Mouse (Mus musculus): ENCODE data around the gene Gm13289. TPM values are rescaled to one million over a fixed set of nuclear protein-coding genes. Genes with fewer than 3 reads are reported as not detected.
"Not testable (repeated sequence)": the region's sequence is repeated elsewhere in the genome, so short reads cannot be mapped to it uniquely, and the experiment has no call there.

Gene Gm13289
- not detected in 2 replicates for polyA plus RNA-seq (2015; fragmentation: Nextera tagmentation; extraction: Ambion mirVana)

DNA sequence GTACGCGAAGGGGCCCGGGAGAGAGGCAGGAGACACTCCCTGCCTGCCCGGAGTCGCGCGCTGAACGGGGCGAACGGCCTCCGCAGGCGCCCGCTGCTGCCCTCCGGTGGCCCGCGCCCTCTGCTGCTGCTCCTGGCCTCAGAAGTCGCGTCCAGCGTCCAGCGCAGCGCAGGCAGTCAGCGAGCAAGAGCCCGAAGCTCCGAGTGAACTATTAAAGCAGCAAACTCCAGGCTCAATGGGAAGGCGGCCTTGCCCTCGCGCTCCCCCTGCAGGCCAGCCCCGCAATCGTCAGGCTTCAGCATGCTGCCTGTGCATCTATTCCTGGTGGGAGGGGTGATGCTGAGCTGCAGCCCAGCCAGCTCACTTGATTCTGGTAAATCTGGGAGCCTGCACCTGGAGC lies at the start of gene Gm13289:
Gene Gm13289, plus strand, starts transcription at position 301 of the 400 bp plus-strand sequence.
- no CpG with 5 or more reads among the region's 29 CpGs for WGBS
- not testable (repeated sequence) for H3K27ac ChIP-seq; H3K4me2 ChIP-seq (replicated peaks); H3K9ac ChIP-seq; H3K4me1 ChIP-seq; H3K36me3 ChIP-seq; H3K4me3 ChIP-seq; ATAC-seq (ENCODE audit: low FRiP score, low read depth); H3K9me3 ChIP-seq; H3K27me3 ChIP-seq

DNA sequence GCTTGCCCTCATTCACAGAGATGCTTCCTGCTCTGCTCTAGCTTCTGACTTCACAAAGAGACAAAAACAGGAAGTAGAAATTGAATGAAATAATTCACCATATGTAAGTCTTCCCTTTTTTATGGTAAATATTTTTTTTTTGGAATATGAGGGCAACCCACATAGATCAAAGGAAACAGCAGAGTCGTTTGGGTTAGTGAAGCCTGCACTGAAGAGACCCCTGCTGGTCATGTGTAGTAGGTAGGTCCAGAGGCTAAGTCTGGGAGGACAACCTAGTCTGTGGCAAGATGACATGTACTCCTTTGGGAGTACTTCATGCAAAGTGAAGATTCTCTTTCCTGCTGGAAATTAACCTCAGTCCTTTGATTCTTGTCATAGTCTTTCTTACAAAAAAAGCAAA lies 49.4 kb upstream of the Gm13289 start:
- Histone ChIP-seq H3K4me3 (no peak overlapping the region), H3K4me2 (replicated peaks) (no peak overlapping the region), H3K9me3 (no peaks in the 10 kb centered on the region), H3K4me1 (no peaks in the 10 kb centered on the region), H3K36me3 (no peaks in the 10 kb centered on the region), H3K9ac (no peak overlapping the region), H3K27me3 (no peaks in the 10 kb centered on the region), H3K27ac (no peak overlapping the region)
- no peak for ATAC-seq (ENCODE audit: low FRiP score, low read depth)
- WGBS = 0% methylated on average over 1 of the region's 1 CpGs

DNA sequence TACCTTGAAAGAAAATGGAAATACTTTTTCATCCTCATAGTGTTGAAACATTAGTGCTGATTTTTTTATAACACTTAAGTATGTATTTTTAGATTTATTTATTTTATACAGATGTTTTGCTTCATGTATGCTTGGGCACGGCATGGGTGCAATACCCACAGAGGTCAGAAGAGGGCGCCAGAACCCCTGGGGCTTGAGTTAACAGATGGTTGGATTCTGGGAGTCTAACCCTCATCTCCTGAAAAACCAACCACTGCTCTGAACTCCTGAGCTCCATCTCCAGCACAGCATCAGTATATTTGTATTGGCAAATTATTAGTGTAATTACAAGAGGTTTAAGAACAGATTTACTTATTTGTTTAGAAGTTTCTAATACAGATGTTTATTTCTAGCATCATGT lies 38.2 kb upstream of the Gm13289 start:
- ATAC-seq (ENCODE audit: low FRiP score, low read depth) = no peak
- Histone ChIP-seq H3K36me3 (no peaks in the 10 kb centered on the region), H3K9me3 (no peaks in the 10 kb centered on the region), H3K4me3 (no peak overlapping the region), H3K27ac (no peak overlapping the region), H3K27me3 (no peaks in the 10 kb centered on the region), H3K9ac (no peak overlapping the region), H3K4me1 (no peaks in the 10 kb centered on the region), H3K4me2 (replicated peaks) (no peak overlapping the region)
- 7% methylated on average over 2 of the region's 2 CpGs for WGBS

DNA sequence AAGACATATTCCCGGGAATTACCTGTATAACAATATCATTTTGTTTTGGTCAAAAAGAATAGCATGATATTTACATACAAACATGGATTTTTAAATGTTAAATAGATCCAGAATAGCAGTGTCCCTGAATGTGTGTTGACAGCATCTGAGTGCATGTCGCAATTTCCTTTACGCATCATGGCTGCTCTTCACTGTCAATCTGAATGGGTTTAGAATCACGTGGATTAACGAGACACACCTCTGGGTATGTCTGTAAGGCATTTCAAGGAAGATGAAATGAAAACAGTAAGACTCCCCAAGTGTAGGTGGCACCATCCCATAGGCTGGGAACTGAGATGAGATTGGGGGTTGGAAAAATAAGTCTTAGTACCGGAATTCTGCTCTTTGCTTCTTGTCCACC lies 37.7 kb upstream of the Gm13289 start:
- 78% methylated on average over 6 of the region's 6 CpGs for WGBS
- no peaks in the 10 kb centered on the region for H3K27me3 ChIP-seq
- no peaks in the 10 kb centered on the region for H3K9me3 ChIP-seq
- H3K9ac ChIP-seq = no peak overlapping the region
- no peak overlapping the region for H3K27ac ChIP-seq
- no peak overlapping the region for H3K4me3 ChIP-seq
- no peak overlapping the region for H3K4me2 ChIP-seq (replicated peaks)
- no peak for ATAC-seq (ENCODE audit: low FRiP score, low read depth)
- no peaks in the 10 kb centered on the region for H3K4me1 ChIP-seq
- H3K36me3 ChIP-seq = no peaks in the 10 kb centered on the region

DNA sequence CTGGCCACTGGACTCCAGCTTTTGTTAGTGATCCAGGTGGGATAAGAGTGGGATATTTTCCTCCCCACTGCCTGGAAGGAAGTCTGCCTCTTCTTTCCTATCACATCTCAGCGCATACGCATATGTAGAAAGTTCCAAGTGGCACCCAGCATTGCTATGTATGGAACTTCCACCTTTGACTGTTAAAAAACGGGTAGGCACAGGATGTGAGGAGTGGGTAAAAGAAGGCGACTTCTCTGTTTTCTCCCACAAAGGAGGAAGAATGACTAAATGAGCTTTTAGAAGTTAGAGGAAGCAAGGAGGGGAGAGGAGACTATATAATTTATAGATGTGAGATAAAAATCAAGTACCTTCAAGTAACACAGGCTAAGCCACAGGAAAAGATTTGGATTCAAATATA lies 35.3 kb upstream of the Gm13289 start:
- Histone ChIP-seq H3K9me3 (no peaks in the 10 kb centered on the region), H3K4me1 (peaks cover 7% of the 10 kb centered on the region), H3K4me3 (no peak overlapping the region), H3K4me2 (replicated peaks) (no peak overlapping the region), H3K27me3 (no peaks in the 10 kb centered on the region), H3K36me3 (no peaks in the 10 kb centered on the region), H3K27ac (no peak overlapping the region), H3K9ac (no peak overlapping the region)
- no peak for ATAC-seq (ENCODE audit: low FRiP score, low read depth)
- WGBS = 83% methylated on average over 4 of the region's 4 CpGs

DNA sequence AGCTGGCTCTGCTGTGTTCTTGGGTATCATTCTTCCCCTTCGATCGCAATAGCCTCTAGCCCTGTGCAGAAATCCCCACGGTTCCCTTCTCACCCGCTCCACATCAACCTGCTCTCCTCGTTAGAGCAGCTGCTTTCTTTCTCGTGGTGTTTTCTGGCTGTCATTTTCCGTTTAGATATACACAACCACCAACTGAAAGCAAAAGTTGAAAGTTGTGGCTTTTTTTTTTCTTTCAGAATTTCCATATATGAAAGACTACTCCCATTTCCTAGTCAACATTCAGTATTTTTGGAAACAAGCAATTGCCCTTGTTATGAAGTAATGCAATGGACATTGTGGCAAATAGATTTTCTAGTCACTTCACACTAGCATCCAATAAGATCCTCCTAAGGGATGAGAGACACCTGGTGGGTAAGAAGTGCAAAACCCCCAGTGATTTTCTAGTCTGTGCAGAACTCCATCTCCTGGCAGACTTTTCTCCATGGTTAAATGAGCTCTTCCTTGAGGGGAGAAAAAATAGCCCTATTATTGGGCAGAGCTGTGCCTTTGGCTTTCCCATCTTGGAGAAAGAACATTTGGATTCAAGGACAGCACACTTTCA lies 33.9 kb upstream of the Gm13289 start:
- ATAC-seq (ENCODE audit: low FRiP score, low read depth) = no peak
- WGBS = 72% methylated on average over 7 of the region's 7 CpGs
- H3K9me3 ChIP-seq = no peaks in the 10 kb centered on the region
- no peak overlapping the region for H3K4me2 ChIP-seq (replicated peaks)
- no peaks in the 10 kb centered on the region for H3K36me3 ChIP-seq
- no peak overlapping the region for H3K4me3 ChIP-seq
- 0 out of 2 replicates have a peak overlapping the region, but pooled peaks have one; percentile 19 for H3K9ac ChIP-seq
- no peak overlapping the region for H3K27ac ChIP-seq
- H3K27me3 ChIP-seq = no peaks in the 10 kb centered on the region
- H3K4me1 ChIP-seq = peaks cover 7% of the 10 kb centered on the region

DNA sequence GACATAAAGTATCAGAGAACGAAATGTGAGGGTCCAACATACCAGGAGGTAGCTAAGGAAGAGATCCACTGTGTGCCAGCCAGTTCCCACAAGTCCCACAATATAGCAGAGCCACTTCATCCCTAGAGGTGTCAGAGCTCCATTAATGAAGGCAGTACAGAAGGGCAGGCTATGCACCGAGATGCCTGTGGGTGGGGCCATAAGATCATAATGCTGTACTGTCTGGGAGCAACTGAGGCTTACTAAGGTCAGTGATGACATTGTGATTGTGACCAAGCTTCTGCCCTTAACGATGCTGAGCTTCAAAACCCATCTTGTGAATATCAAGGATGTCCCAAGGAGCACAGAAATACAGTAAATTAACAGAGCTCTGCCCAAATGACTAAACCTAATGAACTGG lies 32.5 kb upstream of the Gm13289 start:
- ATAC-seq (ENCODE audit: low FRiP score, low read depth) = no peak
- H3K27me3 ChIP-seq = no peaks in the 10 kb centered on the region
- WGBS = 77% methylated on average over 3 of the region's 3 CpGs
- H3K9me3 ChIP-seq = no peaks in the 10 kb centered on the region
- no peak overlapping the region for H3K4me2 ChIP-seq (replicated peaks)
- H3K4me1 ChIP-seq = peaks cover 7% of the 10 kb centered on the region
- H3K27ac ChIP-seq = no peak overlapping the region
- no peak overlapping the region for H3K4me3 ChIP-seq
- H3K9ac ChIP-seq = no peak overlapping the region
- H3K36me3 ChIP-seq = no peaks in the 10 kb centered on the region

DNA sequence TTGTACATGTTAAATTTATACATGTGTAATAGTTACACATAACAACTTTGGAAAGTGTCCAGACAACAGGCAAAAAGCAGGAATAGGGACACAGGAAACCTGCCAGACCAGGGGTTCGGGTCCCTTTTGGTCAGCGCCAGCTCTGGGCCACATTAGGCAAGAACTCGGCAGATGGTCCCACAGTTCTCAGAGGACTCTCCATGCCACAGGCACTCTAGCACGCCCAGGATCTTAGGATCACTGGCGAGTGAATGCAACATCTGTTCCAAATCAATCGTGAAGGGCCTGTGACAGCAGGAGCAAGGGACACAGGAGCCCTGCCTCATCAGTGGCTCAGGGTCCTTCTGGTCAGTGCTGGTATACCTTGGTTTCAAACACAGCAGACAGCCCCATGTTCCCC lies 26.8 kb upstream of the Gm13289 start:
- no peak overlapping the region for H3K4me3 ChIP-seq
- H3K27ac ChIP-seq = no peak overlapping the region
- no peak overlapping the region; the same call in 1 of the 2 replicates for H3K9ac ChIP-seq
- peaks cover 7% of the 10 kb centered on the region for H3K4me1 ChIP-seq
- 21% methylated on average over 6 of the region's 6 CpGs for WGBS
- no peak for ATAC-seq (ENCODE audit: low FRiP score, low read depth)
- H3K4me2 ChIP-seq (replicated peaks) = no peak overlapping the region
- H3K27me3 ChIP-seq = no peaks in the 10 kb centered on the region
- no peaks in the 10 kb centered on the region for H3K36me3 ChIP-seq
- H3K9me3 ChIP-seq = no peaks in the 10 kb centered on the region

DNA sequence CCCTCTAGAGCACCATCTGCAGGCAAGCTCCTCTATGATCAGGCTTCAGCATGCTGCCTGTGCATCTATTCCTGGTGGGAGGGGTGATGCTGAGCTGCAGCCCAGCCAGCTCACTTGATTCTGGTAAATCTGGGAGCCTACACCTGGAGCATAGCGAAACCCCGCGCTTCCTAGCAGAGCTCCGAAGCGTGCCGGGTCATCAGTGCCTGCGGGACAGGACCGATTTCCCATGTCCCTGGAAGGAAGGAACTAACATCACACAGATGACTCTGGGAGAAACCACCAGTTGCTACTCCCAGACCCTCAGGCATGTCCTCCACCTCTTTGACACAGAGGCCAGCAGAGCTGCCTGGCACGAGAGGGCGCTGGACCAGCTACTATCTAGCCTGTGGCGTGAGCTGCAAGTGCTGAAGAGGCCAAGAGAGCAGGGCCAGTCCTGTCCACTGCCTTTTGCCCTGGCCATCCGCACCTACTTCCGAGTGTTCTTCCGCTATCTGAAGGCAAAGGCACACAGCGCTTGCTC lies 21.8 kb upstream of the Gm13289 start, which contains the start of gene Gm13271:
Gene Gm13271, plus strand, starts transcription at position 51 of the 523 bp plus-strand sequence.
- H3K27me3 ChIP-seq; H3K9me3 ChIP-seq; ATAC-seq (ENCODE audit: low FRiP score, low read depth); H3K27ac ChIP-seq; H3K4me2 ChIP-seq (replicated peaks); H3K36me3 ChIP-seq; H3K4me3 ChIP-seq; H3K4me1 ChIP-seq; H3K9ac ChIP-seq: not testable (repeated sequence)
- WGBS = 79% methylated on average over 15 of the region's 15 CpGs

DNA sequence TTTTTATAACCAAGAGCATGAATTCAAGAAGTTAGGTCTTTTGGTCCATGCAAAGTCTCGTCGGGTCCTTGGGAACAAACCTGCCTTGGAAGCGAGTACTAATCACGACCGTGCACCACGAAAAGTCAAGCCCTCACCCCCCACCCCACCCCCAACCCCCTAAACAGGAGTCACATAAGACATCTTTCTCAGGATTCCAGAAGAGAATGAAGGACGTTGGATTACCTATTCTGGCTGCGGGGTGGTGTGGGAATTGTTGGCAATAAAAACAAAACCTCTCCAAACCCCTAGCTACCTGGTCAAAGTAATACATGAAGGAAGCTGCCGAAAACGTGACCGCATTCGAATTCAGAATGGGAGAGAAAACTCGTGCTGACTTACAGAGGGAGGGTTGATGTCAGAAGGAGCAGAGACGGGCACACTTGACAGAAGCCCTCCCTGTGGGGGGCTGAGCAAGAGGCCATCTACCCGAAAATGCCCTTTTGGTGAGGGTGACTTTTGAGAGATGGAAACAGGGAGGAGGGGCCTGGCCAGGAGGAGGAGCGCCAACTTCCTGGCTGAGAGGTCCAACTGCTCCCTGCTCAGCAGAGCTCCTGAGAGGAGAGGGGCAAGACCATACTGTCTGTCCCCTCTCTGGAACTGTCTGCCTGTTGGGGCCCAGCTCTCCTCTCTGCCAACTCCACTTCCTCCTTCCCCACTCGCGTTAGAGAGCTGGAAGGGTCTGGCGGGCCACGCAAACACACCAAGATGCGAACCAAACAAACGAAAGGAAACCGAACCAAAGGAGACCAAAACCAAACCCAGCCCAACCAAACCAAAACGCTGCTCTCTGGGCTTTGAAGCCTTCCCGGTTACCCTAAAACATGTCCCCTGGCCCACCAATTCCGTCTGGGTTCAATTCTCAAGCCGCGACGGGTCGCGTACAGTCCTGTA lies 19.9 kb upstream of the Gm13289 start:
- 8% methylated on average over 29 of the region's 31 CpGs for WGBS
- H3K9me3 ChIP-seq; H3K27me3 ChIP-seq; H3K36me3 ChIP-seq; ATAC-seq (ENCODE audit: low FRiP score, low read depth); H3K4me1 ChIP-seq: not testable (repeated sequence)
- H3K4me2 ChIP-seq (replicated peaks) = peak overlapping the region; percentile 74
- peak overlapping the region; percentile 54 for H3K4me3 ChIP-seq
- H3K27ac ChIP-seq = peak overlapping the region; percentile 95
- H3K9ac ChIP-seq = peak overlapping the region; percentile 75

DNA sequence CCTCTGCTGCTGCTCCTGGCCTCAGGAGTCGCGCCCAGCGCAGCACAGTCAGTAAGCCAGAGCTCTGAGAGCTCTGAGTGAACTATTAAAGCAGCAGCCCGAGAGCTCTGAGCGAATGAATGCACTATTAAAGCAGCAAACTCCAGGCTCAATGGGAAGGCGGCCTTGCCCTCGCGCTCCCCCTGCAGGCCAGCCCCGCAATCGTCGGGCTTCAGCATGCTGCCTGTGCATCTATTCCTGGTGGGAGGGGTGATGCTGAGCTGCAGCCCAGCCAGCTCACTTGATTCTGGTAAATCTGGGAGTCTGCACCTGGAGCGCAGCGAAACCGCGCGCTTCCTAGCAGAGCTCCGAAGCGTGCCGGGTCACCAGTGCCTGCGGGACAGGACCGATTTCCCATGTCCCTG lies 19.1 kb upstream of the Gm13289 start:
- not testable (repeated sequence) for H3K4me1 ChIP-seq, H3K36me3 ChIP-seq, H3K27me3 ChIP-seq, H3K9me3 ChIP-seq
- Histone ChIP-seq H3K9ac (peak overlapping the region; percentile 75), H3K4me3 (peak overlapping the region; percentile 54), H3K27ac (peak overlapping the region; percentile 95), H3K4me2 (replicated peaks) (peak overlapping the region; percentile 74)
- under 1% methylated on average over 17 of the region's 21 CpGs for WGBS
- peak; percentile 100 for ATAC-seq (ENCODE audit: low FRiP score, low read depth)

DNA sequence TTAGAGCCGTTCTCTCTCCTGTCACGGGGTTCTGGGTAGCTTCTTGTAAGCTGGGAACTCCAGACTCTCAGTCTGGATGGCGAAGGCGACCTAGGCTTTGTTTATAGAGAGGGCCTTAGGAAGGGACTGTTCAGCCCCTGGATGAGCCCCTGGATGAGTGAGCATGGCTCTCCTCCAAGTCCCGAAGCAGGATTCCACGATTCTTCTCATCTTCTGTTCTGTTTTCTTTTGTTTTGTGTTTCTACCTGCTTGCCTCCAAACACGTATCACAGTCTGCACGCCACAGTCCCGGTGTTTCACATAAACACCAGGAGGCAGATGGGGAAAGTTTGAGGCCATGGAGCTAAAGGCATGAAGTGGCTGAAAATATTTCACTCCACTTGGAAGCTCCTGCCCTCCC lies 18.0 kb upstream of the Gm13289 start:
- H3K9ac ChIP-seq; H3K4me2 ChIP-seq (replicated peaks); H3K27ac ChIP-seq; ATAC-seq (ENCODE audit: low FRiP score, low read depth); H3K4me1 ChIP-seq; H3K4me3 ChIP-seq; H3K9me3 ChIP-seq; H3K36me3 ChIP-seq; H3K27me3 ChIP-seq: not testable (repeated sequence)
- WGBS = 83% methylated on average over 9 of the region's 9 CpGs

Measured in limb, embryonic 13.5 days (tissue).